Mouse (Mus musculus) embryonic facial prominence, embryonic 10.5 days (tissue): ENCODE data around the gene Fhl5. TPM values are rescaled to one million over a fixed set of nuclear protein-coding genes. Genes with fewer than 3 reads are reported as not detected.

Source experiments
- DNase-seq: peaks from one replicate; pipeline ENCODE4 v3.0.0-alpha.2; 2017; ENCODE audit warnings: low spot score
- H3K27ac ChIP-seq: fragments of 300-500 bp; sonication (generic); replicated peaks from 2 replicates; pipeline ENCODE4 v1.5.1; 2016; ENCODE audit warnings: mild to moderate bottlenecking
- H3K27me3 ChIP-seq: fragments of 300-500 bp; sonication (generic); replicated peaks from 2 replicates; pipeline ENCODE4 v1.6.1; 2016; ENCODE audit warnings: low read depth, mild to moderate bottlenecking; ENCODE audit not compliant: poor library complexity, severe bottlenecking
- H3K36me3 ChIP-seq: fragments of 300-500 bp; sonication (generic); replicated peaks from 2 replicates; pipeline ENCODE4 v1.6.1; 2016; ENCODE audit warnings: mild to moderate bottlenecking, moderate library complexity
- H3K4me1 ChIP-seq: fragments of 300-500 bp; sonication (generic); 2 replicates; pipeline ENCODE4 v1.6.1; 2016
- H3K4me3 ChIP-seq: fragments of 300-500 bp; sonication (generic); 2 replicates; pipeline ENCODE4 v1.5.1; 2016; ENCODE audit warnings: mild to moderate bottlenecking, moderate library complexity
- H3K9me3 ChIP-seq: fragments of 300-500 bp; sonication (generic); 2 replicates; pipeline ENCODE4 v1.6.1; 2016; ENCODE audit warnings: mild to moderate bottlenecking
- WGBS: fragments of 180-500 bp; shearing (Covaris S2); methylation state at CpG from one replicate; pipeline ENCODE4 v1.1.7; 2016; 5-methylcytosine and 5-hydroxymethylcytosine counted together
- polyA plus RNA-seq: library from polyadenylated mRNA; unstranded; fragments of >200 nt; fragmentation: Nextera tagmentation; extraction: Ambion mirVana; gene quantifications from 2 replicates; pipeline ENCODE4 v1.2.1, GENCODE M21; 2016

The Fhl5 gene
- polyA plus RNA-seq, 1 experiment from 2014 or later, result not detected

- WGBS, result 54% methylated on average over 5 of the region's 5 CpGs
- Histone ChIP-seq H3K27ac (no peak overlapping the region), H3K4me3 (no peak overlapping the region), H3K36me3 (no peaks in the 10 kb centered on the region), H3K9me3 (no peaks in the 10 kb centered on the region), H3K4me1 (no peaks in the 10 kb centered on the region), H3K27me3 (no peaks in the 10 kb centered on the region)
- DNase-seq, result no peak
Observed at GRCm38 (mm10) chr4:25213451-25213850, 29.2 kb downstream of the Fhl5 start.

- Histone ChIP-seq H3K27me3 (no peaks in the 10 kb centered on the region), H3K36me3 (no peaks in the 10 kb centered on the region), H3K4me1 (no peaks in the 10 kb centered on the region), H3K27ac (no peak overlapping the region), H3K9me3 (no peaks in the 10 kb centered on the region), H3K4me3 (no peak overlapping the region)
- no peak for DNase-seq
- WGBS, result 88% methylated on average over 4 of the region's 4 CpGs
Observed at GRCm38 (mm10) chr4:25206166-25206565, 36.5 kb downstream of the Fhl5 start.

- Histone ChIP-seq H3K4me3 (no peak overlapping the region), H3K9me3 (no peaks in the 10 kb centered on the region), H3K36me3 (no peaks in the 10 kb centered on the region), H3K27ac (no peak overlapping the region), H3K27me3 (no peaks in the 10 kb centered on the region), H3K4me1 (no peaks in the 10 kb centered on the region)
- DNase-seq, result no peak
- WGBS, result 71% methylated on average over 1 of the region's 1 CpGs
Observed at GRCm38 (mm10) chr4:25197310-25197709, 45.4 kb downstream of the Fhl5 start.

- no peak overlapping the region for H3K27ac ChIP-seq
- no peaks in the 10 kb centered on the region for H3K9me3 ChIP-seq
- no peaks in the 10 kb centered on the region for H3K4me1 ChIP-seq
- H3K27me3 ChIP-seq, result no peaks in the 10 kb centered on the region
- H3K36me3 ChIP-seq, result no peaks in the 10 kb centered on the region
- DNase-seq, result no peak
- WGBS, result 66% methylated on average over 4 of the region's 4 CpGs
- H3K4me3 ChIP-seq, result no peak overlapping the region
Observed at GRCm38 (mm10) chr4:25179617-25180208, 63.0 kb downstream of the Fhl5 start.

Other genes starting within 250 kb of the Fhl5 start
- gene Ufl1, start 38.9 kb upstream of the Fhl5 start, polyA plus RNA-seq, result 33.6 and 36.1 TPM in 2 replicates